Mouse (Mus musculus): ENCODE measurements around the gene Caap1. TPM values are rescaled to one million over a fixed set of nuclear protein-coding genes. Genes with fewer than 3 reads are reported as not detected.

Caap1 gene
- polyA plus RNA-seq, 1 experiment from 2014 or later, result 25.6 TPM

- Histone ChIP-seq H3K4me1 (peaks cover 2% of the 10 kb centered on the region), H3K4me3 (no peak overlapping the region), H3K4me2 (no peak overlapping the region), H3K9me3 (no peaks in the 10 kb centered on the region), H3K9ac (no peak overlapping the region), H3K27me3 (no peaks in the 10 kb centered on the region), H3K27ac (no peak overlapping the region), H3K36me3 (no peaks in the 10 kb centered on the region)
- no peak for ATAC-seq (ENCODE audit: insufficient number of reproducible peaks, insufficient read depth, low FRiP score, low TSS enrichment, low read depth)
- WGBS, result 79% methylated on average over 1 of the region's 1 CpGs
Measured at GRCm38 (mm10) chr4:94560316-94560715, 3.7 kb upstream of the Caap1 start.

- Histone ChIP-seq H3K9ac (no peak overlapping the region), H3K27me3 (no peaks in the 10 kb centered on the region), H3K4me2 (no peak overlapping the region), H3K4me3 (no peak overlapping the region), H3K9me3 (no peaks in the 10 kb centered on the region), H3K27ac (no peak overlapping the region), H3K4me1 (peaks cover 6% of the 10 kb centered on the region), H3K36me3 (no peaks in the 10 kb centered on the region)
- ATAC-seq (ENCODE audit: insufficient number of reproducible peaks, insufficient read depth, low FRiP score, low TSS enrichment, low read depth), result no peak
- 48% methylated on average over 2 of the region's 2 CpGs for WGBS
Measured at GRCm38 (mm10) chr4:94559266-94559665, 2.7 kb upstream of the Caap1 start.

- peak overlapping the region; percentile 94 for H3K4me3 ChIP-seq
- WGBS, result 71% methylated on average over 7 of the region's 7 CpGs
- no peaks in the 10 kb centered on the region for H3K27me3 ChIP-seq
- H3K9ac ChIP-seq, result no peak overlapping the region
- no peak overlapping the region for H3K27ac ChIP-seq
- ATAC-seq (ENCODE audit: insufficient number of reproducible peaks, insufficient read depth, low FRiP score, low TSS enrichment, low read depth), result no peak
- H3K4me1 ChIP-seq, result peaks cover 6% of the 10 kb centered on the region
- H3K9me3 ChIP-seq, result no peaks in the 10 kb centered on the region
- H3K36me3 ChIP-seq, result no peaks in the 10 kb centered on the region
- H3K4me2 ChIP-seq, result peak overlapping the region; percentile 65
Measured at GRCm38 (mm10) chr4:94557145-94557544, 549 bp upstream of the Caap1 start.

GRCm38 (mm10) chr4:94554955-94555494 lies 1.6 kb downstream of the Caap1 start:
- H3K9ac ChIP-seq, result no peak overlapping the region
- peaks cover 2% of the 10 kb centered on the region; the same call in 1 of the 2 replicates for H3K36me3 ChIP-seq
- no peaks in the 10 kb centered on the region for H3K9me3 ChIP-seq
- no peak overlapping the region for H3K4me3 ChIP-seq
- no peak overlapping the region for H3K27ac ChIP-seq
- 90% methylated on average over 5 of the region's 5 CpGs for WGBS
- H3K27me3 ChIP-seq, result no peaks in the 10 kb centered on the region
- H3K4me1 ChIP-seq, result peaks cover 6% of the 10 kb centered on the region
- H3K4me2 ChIP-seq, result peak overlapping the region; percentile 65; the same call in 1 of the 2 replicates
- no peak for ATAC-seq (ENCODE audit: insufficient number of reproducible peaks, insufficient read depth, low FRiP score, low TSS enrichment, low read depth)

- no peaks in the 10 kb centered on the region for H3K9me3 ChIP-seq
- no peaks in the 10 kb centered on the region for H3K27me3 ChIP-seq
- no peak overlapping the region for H3K4me2 ChIP-seq
- no peak overlapping the region for H3K9ac ChIP-seq
- no peak overlapping the region for H3K27ac ChIP-seq
- no peak for ATAC-seq (ENCODE audit: insufficient number of reproducible peaks, insufficient read depth, low FRiP score, low TSS enrichment, low read depth)
- no peaks in the 10 kb centered on the region for H3K4me1 ChIP-seq
- peaks cover 39% of the 10 kb centered on the region for H3K36me3 ChIP-seq
- H3K4me3 ChIP-seq, result no peak overlapping the region
- WGBS, result 77% methylated on average over 7 of the region's 7 CpGs
Measured at GRCm38 (mm10) chr4:94544321-94544720, 12.3 kb downstream of the Caap1 start.

- no peak for ATAC-seq (ENCODE audit: insufficient number of reproducible peaks, insufficient read depth, low FRiP score, low TSS enrichment, low read depth)
- H3K4me2 ChIP-seq, result no peak overlapping the region
- 90% methylated on average over 4 of the region's 4 CpGs for WGBS
- H3K4me3 ChIP-seq, result no peak overlapping the region
- H3K27ac ChIP-seq, result no peak overlapping the region
- peaks cover 45% of the 10 kb centered on the region for H3K36me3 ChIP-seq
- no peaks in the 10 kb centered on the region for H3K4me1 ChIP-seq
- H3K9ac ChIP-seq, result no peak overlapping the region
- no peaks in the 10 kb centered on the region for H3K9me3 ChIP-seq
- H3K27me3 ChIP-seq, result no peaks in the 10 kb centered on the region
Measured at GRCm38 (mm10) chr4:94543041-94543440, 13.6 kb downstream of the Caap1 start.

- ATAC-seq (ENCODE audit: insufficient number of reproducible peaks, insufficient read depth, low FRiP score, low TSS enrichment, low read depth), result no peak
- Histone ChIP-seq H3K9ac (no peak overlapping the region), H3K27me3 (no peaks in the 10 kb centered on the region), H3K27ac (no peak overlapping the region), H3K36me3 (peaks cover 9% of the 10 kb centered on the region; the same call in 1 of the 2 replicates), H3K9me3 (no peaks in the 10 kb centered on the region), H3K4me3 (no peak overlapping the region), H3K4me2 (no peak overlapping the region), H3K4me1 (no peaks in the 10 kb centered on the region)
Measured at GRCm38 (mm10) chr4:94533205-94533604, 23.4 kb downstream of the Caap1 start.

- no peaks in the 10 kb centered on the region for H3K9me3 ChIP-seq
- H3K4me2 ChIP-seq, result no peak overlapping the region
- no peaks in the 10 kb centered on the region for H3K27me3 ChIP-seq
- 94% methylated on average over 1 of the region's 1 CpGs for WGBS
- H3K4me3 ChIP-seq, result no peak overlapping the region
- H3K36me3 ChIP-seq, result peaks cover 1% of the 10 kb centered on the region; the same call in 1 of the 2 replicates
- H3K9ac ChIP-seq, result no peak overlapping the region
- no peak for ATAC-seq (ENCODE audit: insufficient number of reproducible peaks, insufficient read depth, low FRiP score, low TSS enrichment, low read depth)
- H3K27ac ChIP-seq, result no peak overlapping the region
- no peaks in the 10 kb centered on the region for H3K4me1 ChIP-seq
Measured at GRCm38 (mm10) chr4:94529448-94529847, 27.1 kb downstream of the Caap1 start.

- Histone ChIP-seq H3K27ac (no peak overlapping the region), H3K36me3 (no peaks in the 10 kb centered on the region), H3K9me3 (no peaks in the 10 kb centered on the region), H3K9ac (no peak overlapping the region), H3K4me1 (no peaks in the 10 kb centered on the region), H3K4me2 (no peak overlapping the region), H3K4me3 (no peak overlapping the region), H3K27me3 (no peaks in the 10 kb centered on the region)
- no peak for ATAC-seq (ENCODE audit: insufficient number of reproducible peaks, insufficient read depth, low FRiP score, low TSS enrichment, low read depth)
Measured at GRCm38 (mm10) chr4:94523321-94523720, 33.3 kb downstream of the Caap1 start.

- H3K4me2 ChIP-seq, result no peak overlapping the region
- no peaks in the 10 kb centered on the region for H3K9me3 ChIP-seq
- H3K27ac ChIP-seq, result no peak overlapping the region
- no peaks in the 10 kb centered on the region for H3K4me1 ChIP-seq
- H3K27me3 ChIP-seq, result no peaks in the 10 kb centered on the region
- H3K9ac ChIP-seq, result no peak overlapping the region
- no peak for ATAC-seq (ENCODE audit: insufficient number of reproducible peaks, insufficient read depth, low FRiP score, low TSS enrichment, low read depth)
- H3K36me3 ChIP-seq, result peaks cover 5% of the 10 kb centered on the region
- 71% methylated on average over 4 of the region's 4 CpGs for WGBS
- H3K4me3 ChIP-seq, result no peak overlapping the region
Measured at GRCm38 (mm10) chr4:94517631-94518030, 39.0 kb downstream of the Caap1 start.

GRCm38 (mm10) chr4:94515366-94515765 lies 41.2 kb downstream of the Caap1 start:
- H3K36me3 ChIP-seq, result peaks cover 16% of the 10 kb centered on the region
- no peak overlapping the region for H3K4me2 ChIP-seq
- H3K9ac ChIP-seq, result no peak overlapping the region
- H3K4me3 ChIP-seq, result no peak overlapping the region
- no peaks in the 10 kb centered on the region for H3K27me3 ChIP-seq
- H3K4me1 ChIP-seq, result no peaks in the 10 kb centered on the region
- no peak overlapping the region for H3K27ac ChIP-seq
- no peaks in the 10 kb centered on the region for H3K9me3 ChIP-seq
- no peak for ATAC-seq (ENCODE audit: insufficient number of reproducible peaks, insufficient read depth, low FRiP score, low TSS enrichment, low read depth)
- 86% methylated on average over 3 of the region's 3 CpGs for WGBS

- Histone ChIP-seq H3K36me3 (no peaks in the 10 kb centered on the region), H3K4me2 (no peak overlapping the region), H3K4me1 (no peaks in the 10 kb centered on the region), H3K27me3 (no peaks in the 10 kb centered on the region), H3K9me3 (no peaks in the 10 kb centered on the region), H3K27ac (no peak overlapping the region), H3K9ac (no peak overlapping the region), H3K4me3 (no peak overlapping the region)
- WGBS, result 87% methylated on average over 18 of the region's 18 CpGs
- ATAC-seq (ENCODE audit: insufficient number of reproducible peaks, insufficient read depth, low FRiP score, low TSS enrichment, low read depth), result no peak
Measured at GRCm38 (mm10) chr4:94476749-94477399, 79.7 kb downstream of the Caap1 start.
